Mouse (Mus musculus): ENCODE data around the gene Olfr26. TPM values are rescaled to one million over a fixed set of nuclear protein-coding genes. Genes with fewer than 3 reads are reported as not detected.
"Not testable (repeated sequence)": the region's sequence is repeated elsewhere in the genome, so short reads cannot be mapped to it uniquely, and the experiment has no call there.

Olfr26 gene
- not detected for total RNA-seq (2022)

GRCm38 (mm10) chr9:38854760-38855159 is at the start of gene Olfr26:
TSS of gene Olfr26 (plus strand) at chr9:38855060.
- no peak for DNase-seq (ENCODE audit: low spot score in 2 of 2)

DNA sequence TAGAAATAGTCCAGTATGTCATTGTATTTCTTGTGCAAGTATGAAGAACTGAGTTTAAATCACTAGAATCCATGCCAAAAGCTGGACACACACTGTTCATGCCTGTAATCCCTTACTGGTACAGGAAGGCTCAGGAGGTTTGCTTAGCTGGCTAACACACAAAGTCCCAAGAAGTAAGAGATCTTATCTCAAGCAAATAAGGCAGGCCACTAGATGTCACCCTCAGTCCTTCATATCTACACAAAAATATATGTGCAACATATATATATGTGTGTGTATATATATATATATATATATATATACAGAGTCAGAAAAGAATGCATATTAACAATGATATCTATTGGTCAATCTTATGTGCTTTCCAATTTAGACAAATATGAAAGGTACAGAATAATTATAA is 49.2 kb upstream of the Olfr26 start:
- no peak for DNase-seq (ENCODE audit: low spot score in 2 of 2)

DNA sequence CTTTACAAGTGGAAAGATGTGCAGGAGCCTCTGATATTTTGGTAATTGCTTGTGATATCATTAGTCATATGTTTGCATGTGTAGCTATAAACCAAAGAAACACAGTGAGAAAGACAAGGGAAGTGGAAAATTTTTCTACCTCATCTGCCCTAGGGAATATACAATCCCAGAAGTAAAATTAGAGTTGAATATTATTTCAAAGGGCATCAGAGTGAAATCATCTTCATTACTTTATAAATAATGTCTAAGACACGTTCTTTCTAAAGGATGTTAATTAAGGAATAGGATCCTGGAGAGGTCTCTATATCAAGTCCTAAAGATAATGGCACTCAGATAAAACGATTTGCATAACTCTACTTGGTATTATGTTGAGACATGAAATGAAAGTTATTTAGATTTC is 40.5 kb upstream of the Olfr26 start, which contains the start of gene Olfr922:
Gene Olfr922 (plus strand): TSS at position 301 of the 400 bp plus-strand sequence.
- no peak for DNase-seq (ENCODE audit: low spot score in 2 of 2)

DNA sequence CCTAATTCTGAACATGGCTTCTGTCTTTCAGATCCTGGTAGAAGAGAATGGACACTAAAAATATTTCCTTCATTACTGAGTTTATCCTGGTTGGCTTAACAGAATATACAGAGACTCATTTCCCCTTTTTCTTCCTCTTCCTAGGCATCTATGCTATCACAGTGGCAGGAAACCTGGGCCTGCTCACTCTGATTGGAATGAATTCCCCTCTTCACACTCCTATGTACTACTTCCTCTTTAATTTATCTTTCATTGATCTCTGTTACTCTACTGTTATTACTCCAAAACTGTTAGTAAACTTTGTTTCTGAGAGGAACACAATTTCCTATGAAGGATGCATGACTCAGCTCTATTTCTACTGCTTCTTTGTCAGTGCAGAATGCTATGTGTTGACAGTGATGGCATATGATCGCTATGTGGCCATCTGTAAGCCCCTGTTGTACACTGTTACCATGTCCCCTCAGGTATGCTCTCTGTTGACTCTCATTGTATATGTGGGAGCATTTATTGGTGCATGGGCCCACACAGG is 39.3 kb upstream of the Olfr26 start:
- DNase-seq (ENCODE audit: low spot score in 2 of 2): no peak

DNA sequence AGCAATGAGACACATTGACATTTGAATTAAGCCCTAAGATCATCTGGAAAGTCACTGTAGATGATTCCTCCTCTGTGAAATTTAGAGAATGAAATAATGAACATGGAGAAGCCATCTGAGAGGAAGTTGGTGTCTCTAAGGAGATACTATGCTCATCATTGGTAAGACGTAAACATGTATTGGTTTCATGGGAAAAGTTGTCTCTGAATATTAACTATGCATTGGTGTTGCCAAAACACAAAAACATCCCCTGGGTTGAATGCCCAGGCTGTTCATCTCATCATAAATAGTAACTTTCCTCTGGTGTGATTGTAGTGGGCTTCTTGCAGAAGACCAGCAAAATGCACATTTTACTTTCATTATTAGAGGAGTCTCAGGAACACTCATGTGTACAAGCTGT is 28.6 kb upstream of the Olfr26 start, which contains the start of gene Olfr923:
Gene Olfr923 (plus strand): TSS at position 301 of the 400 bp plus-strand sequence.
- no peak for DNase-seq (ENCODE audit: low spot score in 2 of 2)

DNA sequence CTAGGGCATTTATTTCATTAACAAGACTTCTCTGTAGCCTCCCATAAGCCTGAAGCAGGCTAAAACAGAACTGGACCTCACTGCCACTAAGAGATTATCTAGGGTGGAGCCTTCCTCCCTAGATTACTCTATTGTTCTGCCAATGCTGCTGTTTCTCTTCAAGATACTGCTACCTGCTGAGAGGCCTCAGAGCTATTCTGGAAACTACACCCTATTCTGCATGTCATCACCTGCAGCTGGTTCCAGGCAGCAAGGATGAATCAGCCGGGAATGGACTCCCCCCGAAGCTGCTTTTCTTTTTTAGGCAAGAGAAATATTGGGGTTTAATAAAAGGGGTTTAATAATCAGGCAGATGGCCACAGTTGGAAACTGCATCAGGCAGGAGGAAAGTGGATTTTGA is 21.8 kb upstream of the Olfr26 start:
- no peak for DNase-seq (ENCODE audit: low spot score in 2 of 2)

- no peak for DNase-seq (ENCODE audit: low spot score in 2 of 2)
Observed at GRCm38 (mm10) chr9:38844149-38844548, 10.7 kb upstream of the Olfr26 start, which contains the start of gene Olfr924. TSS of gene Olfr924 (plus strand) at chr9:38844449.

DNA sequence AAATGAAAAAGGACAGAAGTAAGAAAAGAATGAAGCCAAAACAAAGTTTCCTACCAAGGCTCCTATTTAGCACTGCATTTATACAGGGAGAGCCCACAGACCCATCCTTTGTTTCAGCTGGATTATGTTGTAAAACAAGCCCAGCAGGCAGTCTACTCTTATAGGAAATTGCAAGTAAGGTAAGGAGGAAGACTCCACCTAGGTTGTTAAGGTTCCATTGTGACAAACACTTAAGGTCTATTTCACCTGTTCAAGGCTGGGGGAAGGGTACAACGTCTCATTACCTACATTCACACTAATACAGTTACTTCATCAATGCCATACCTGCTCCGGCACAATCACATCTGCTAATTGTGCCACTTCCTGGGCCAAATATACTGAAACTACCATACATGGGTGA is 20.0 kb downstream of the Olfr26 start:
- DNase-seq (ENCODE audit: low spot score in 2 of 2): not testable (repeated sequence)

DNA sequence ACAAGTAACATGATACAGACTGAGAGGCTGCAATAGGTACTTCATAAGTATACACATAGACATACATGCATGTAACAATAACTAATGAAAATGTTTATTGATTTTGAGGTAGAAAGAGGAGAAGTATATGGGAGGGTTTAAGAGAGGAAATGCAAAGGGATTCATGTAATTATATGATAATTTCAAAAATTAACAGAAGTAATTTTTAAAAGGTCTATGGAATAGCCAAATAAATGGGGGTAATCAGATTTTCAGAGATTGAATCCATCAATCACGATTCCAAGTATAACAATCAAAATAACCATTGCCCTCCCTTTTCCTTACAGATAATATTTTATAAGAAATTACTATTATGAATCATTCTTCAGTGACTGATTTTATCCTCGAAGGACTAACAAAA is 22.0 kb downstream of the Olfr26 start, which contains the start of gene Olfr926:
Gene Olfr926 (plus strand): TSS at position 301 of the 400 bp plus-strand sequence.
- no peak for DNase-seq (ENCODE audit: low spot score in 2 of 2)

Other genes starting within 250 kb of the Olfr26 start
- gene Olfr914, start 250.0 kb upstream of the Olfr26 start, total RNA-seq (2022): not detected
- not detected for gene Olfr916, start 195.2 kb upstream of the Olfr26 start, total RNA-seq (2022)
- gene Olfr917, start 189.2 kb upstream of the Olfr26 start, total RNA-seq (2022): not detected
- not detected for gene Olfr918, start 180.5 kb upstream of the Olfr26 start, total RNA-seq (2022)
- not detected for gene Olfr919, start 151.4 kb upstream of the Olfr26 start, total RNA-seq (2022)
- 10 to 100 TPM; 13.2 to 24.4 (median 19.0) TPM for gene Vwa5a, start 136.8 kb upstream of the Olfr26 start, total RNA-seq (2022)
- gene Olfr920, start 102.8 kb upstream of the Olfr26 start, total RNA-seq (2022): under 1 TPM in 3 of 4 experiments, not detected in 1; 0.05 to 0.18 (median 0.08) TPM
- gene Olfr921, start 82.0 kb upstream of the Olfr26 start, total RNA-seq (2022): not detected
- not detected for gene Olfr922, start 40.4 kb upstream of the Olfr26 start, total RNA-seq (2022)
- not detected for gene Olfr923, start 28.5 kb upstream of the Olfr26 start, total RNA-seq (2022)
- gene Olfr924, start 10.6 kb upstream of the Olfr26 start, total RNA-seq (2022): not detected
- gene Olfr926, start 22.1 kb downstream of the Olfr26 start, total RNA-seq (2022): not detected
- gene Olfr930, start 74.7 kb downstream of the Olfr26 start, total RNA-seq (2022): not detected
- under 1 TPM in 1 of 4 experiments, not detected in 3; 0.10 TPM for gene Olfr933, start 117.3 kb downstream of the Olfr26 start, total RNA-seq (2022)
- not detected for gene Olfr934, start 133.3 kb downstream of the Olfr26 start, total RNA-seq (2022)
- gene Olfr935, start 144.6 kb downstream of the Olfr26 start, total RNA-seq (2022): not detected
- gene Olfr146, start 168.3 kb downstream of the Olfr26 start, total RNA-seq (2022): not detected
- not detected for gene Olfr937, start 209.9 kb downstream of the Olfr26 start, total RNA-seq (2022)
- not detected for gene Olfr938, start 223.8 kb downstream of the Olfr26 start, total RNA-seq (2022)

Data from layer of hippocampus, adult 8-10 months (tissue).